Mouse (Mus musculus) heart, postnatal 0 days (tissue): ENCODE results near the gene Ccser1. TPM values are rescaled to one million over a fixed set of nuclear protein-coding genes. Genes with fewer than 3 reads are reported as not detected.

ENCODE experiments used
- ATAC-seq: fragments of 200-750 bp; cut with Nextera tagmentation; 2 replicates; pipeline ENCODE4 v1.8.0; 2017; ENCODE audit warnings: low read depth, moderate number of reproducible peaks, moderate library complexity; ENCODE audit not compliant: insufficient read depth
- DNase-seq: peaks from one replicate; pipeline ENCODE4 v3.0.0-alpha.2; 2016; ENCODE audit warnings: low spot score
- H3K27ac ChIP-seq: fragments of 300-500 bp; sonication (generic); 2 replicates; pipeline ENCODE4 v1.5.1; 2014; ENCODE audit warnings: low read depth, mild to moderate bottlenecking
- H3K27me3 ChIP-seq: fragments of 300-500 bp; sonication (generic); 2 replicates; pipeline ENCODE4 v1.6.1; 2014; ENCODE audit warnings: low read length, mixed read lengths; ENCODE audit not compliant: control insufficient read depth, insufficient read depth
- H3K36me3 ChIP-seq: fragments of 300-500 bp; sonication (generic); replicated peaks from 2 replicates; pipeline ENCODE4 v1.6.1; 2014; ENCODE audit warnings: low read length, mixed read lengths; ENCODE audit not compliant: control insufficient read depth, insufficient read depth
- H3K4me1 ChIP-seq: fragments of 300-500 bp; sonication (generic); 2 replicates; pipeline ENCODE4 v1.6.1; 2014; ENCODE audit warnings: antibody characterized with exemption; ENCODE audit not compliant: control insufficient read depth, insufficient read depth
- H3K4me2 ChIP-seq: fragments of 300-500 bp; sonication (generic); 2 replicates; pipeline ENCODE4 v1.6.1; 2014; ENCODE audit warnings: low read depth, mild to moderate bottlenecking, low read length, moderate library complexity
- H3K4me3 ChIP-seq: fragments of 300-500 bp; sonication (generic); 2 replicates; pipeline ENCODE4 v1.5.1; 2014; ENCODE audit warnings: low read depth, low read length
- H3K9ac ChIP-seq: fragments of 300-500 bp; sonication (generic); replicated peaks from 2 replicates; pipeline ENCODE4 v1.6.1; 2014; ENCODE audit warnings: low read depth, low read length, mixed read lengths
- H3K9me3 ChIP-seq: fragments of 300-500 bp; sonication (generic); replicated peaks from 2 replicates; pipeline ENCODE4 v1.6.1; 2016; ENCODE audit warnings: low read length; ENCODE audit not compliant: control insufficient read depth
- CTCF ChIP-seq: IDR thresholded peaks from 2 replicates; pipeline ENCODE4 v1.5.1; 2016; ENCODE audit warnings: antibody characterized with exemption, control low read depth, low read depth
- EP300 ChIP-seq: IDR thresholded peaks from 2 replicates; pipeline ENCODE4 v1.6.1; 2016; ENCODE audit warnings: antibody characterized with exemption, low read depth
- WGBS: fragments of 180-500 bp; shearing (Covaris S2); extraction: QIAGEN DNeasy Blood & Tissue Kit; methylation state at CpG from one replicate; pipeline ENCODE4 v1.1.7; 2014; 5-methylcytosine and 5-hydroxymethylcytosine counted together
- polyA plus RNA-seq: library from polyadenylated mRNA; unstranded; fragments of >200 nt; fragmentation: Nextera tagmentation; extraction: Ambion mirVana; gene quantifications from 2 replicates; pipeline ENCODE4 v1.2.1, GENCODE M21; 2015
- total RNA-seq: library from RNA; depleted of rRNA; stranded (reverse); fragments of >200 nt; gene quantifications from 2 replicates; pipeline ENCODE4 v1.2.3, GENCODE M21; 2014; ENCODE audit warnings: low replicate concordance

Ccser1 gene
- total and polyA plus RNA-seq, 2 experiments from 2014 or later = 0.34 to 1.4 TPM

DNA sequence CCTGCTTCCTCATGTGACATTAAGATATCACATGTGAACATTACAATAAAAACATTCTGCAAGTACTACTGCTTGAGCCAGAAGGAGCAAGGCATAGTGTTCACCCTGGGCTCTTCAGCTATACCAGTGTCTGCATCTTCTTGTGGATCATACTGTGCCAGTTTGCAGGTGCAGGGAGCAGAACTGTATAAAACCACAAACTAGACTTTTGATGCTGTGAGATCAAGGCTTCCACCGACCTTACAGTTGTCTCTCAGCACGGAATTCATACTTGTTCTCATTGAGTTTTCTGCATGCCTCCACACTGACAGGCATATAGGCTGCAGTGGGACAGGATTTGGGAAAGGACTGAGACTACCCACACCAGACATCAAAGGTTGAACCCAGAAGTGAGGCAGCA is 146.0 kb downstream of the Ccser1 start:
- Histone ChIP-seq H3K9ac (no peak overlapping the region), H3K27me3 (no peaks in the 10 kb centered on the region), H3K9me3 (no peaks in the 10 kb centered on the region), H3K4me3 (no peak overlapping the region), H3K36me3 (no peaks in the 10 kb centered on the region), H3K27ac (no peak overlapping the region), H3K4me2 (no peak overlapping the region), H3K4me1 (no peaks in the 10 kb centered on the region)
- DNase-seq (no peak), ATAC-seq (no peak)
- TF ChIP-seq EP300 (no peak), CTCF (no peak)
- 69% methylated on average over 2 of the region's 2 CpGs for WGBS

DNA sequence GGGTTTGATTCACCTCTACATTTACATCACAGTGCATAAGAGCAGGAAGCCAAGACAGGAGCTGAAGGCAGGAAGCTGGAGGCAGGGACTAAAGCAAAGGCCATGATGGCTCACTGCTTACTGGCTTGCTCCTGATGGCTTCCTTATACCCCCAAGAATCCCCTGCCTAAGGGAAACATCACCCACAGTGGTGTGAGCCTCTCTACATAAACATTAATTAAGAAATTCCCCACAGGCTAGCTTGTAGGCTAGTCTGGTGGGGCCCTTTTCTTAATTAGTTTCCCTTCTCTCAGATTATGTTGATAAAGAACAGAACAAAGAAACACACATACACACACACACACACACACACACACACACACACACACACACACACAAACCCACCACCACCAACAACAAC is 148.9 kb downstream of the Ccser1 start:
- no peak overlapping the region for H3K4me3 ChIP-seq
- no peak overlapping the region for H3K9ac ChIP-seq
- DNase-seq (no peak), ATAC-seq (no peak)
- H3K27me3 ChIP-seq = no peaks in the 10 kb centered on the region
- H3K9me3 ChIP-seq = no peaks in the 10 kb centered on the region
- no peaks in the 10 kb centered on the region for H3K4me1 ChIP-seq
- H3K27ac ChIP-seq = no peak overlapping the region
- no peaks in the 10 kb centered on the region for H3K36me3 ChIP-seq
- TF ChIP-seq EP300 (no peak), CTCF (no peak)
- no peak overlapping the region for H3K4me2 ChIP-seq

DNA sequence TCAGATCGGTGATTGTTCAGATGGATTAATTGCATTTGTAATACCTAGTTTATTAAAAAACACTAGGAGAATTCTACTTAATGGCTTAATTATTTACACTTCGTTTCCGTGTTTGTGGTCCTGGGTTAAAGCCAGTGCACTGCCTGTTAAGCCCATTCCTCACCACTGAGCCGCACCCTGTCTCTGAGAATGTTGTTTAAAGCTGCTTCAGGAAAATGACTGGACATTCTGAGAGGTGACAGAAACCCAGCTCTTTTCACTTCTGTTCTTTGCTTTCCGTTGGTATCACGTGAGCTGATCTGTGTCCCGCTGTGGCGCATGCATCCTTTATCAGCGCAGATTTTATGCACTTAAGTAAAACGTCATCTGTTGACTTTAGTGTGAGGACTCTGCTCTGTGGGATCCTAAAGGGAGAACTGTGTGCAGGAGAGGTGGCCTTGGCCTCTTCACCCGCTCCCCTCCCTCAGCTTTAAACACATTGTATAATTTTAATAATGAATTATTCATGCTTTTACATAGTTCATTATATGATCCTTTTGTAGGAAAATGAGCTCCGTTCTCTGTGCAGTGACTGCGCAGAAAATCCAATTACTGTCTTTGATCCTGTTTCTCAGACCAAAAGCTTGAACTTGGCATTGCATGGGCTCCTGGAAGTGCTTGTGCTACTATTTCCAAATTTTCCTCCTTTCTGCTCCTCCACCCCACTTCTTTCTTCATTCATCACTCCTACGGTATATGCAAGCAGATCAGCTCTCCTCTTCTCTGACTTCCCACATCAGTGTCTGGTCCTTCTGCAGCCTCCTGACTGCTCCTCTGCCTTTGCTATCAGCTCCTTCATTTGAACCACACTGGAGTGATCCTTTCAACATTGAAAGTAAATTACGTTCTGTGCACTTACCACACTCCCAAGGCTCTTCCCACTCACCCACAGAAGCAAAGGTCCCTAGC is 149.7 kb downstream of the Ccser1 start:
- Histone ChIP-seq H3K36me3 (no peaks in the 10 kb centered on the region), H3K9me3 (no peaks in the 10 kb centered on the region), H3K4me2 (no peak overlapping the region), H3K27ac (no peak overlapping the region), H3K4me1 (no peaks in the 10 kb centered on the region), H3K27me3 (no peaks in the 10 kb centered on the region), H3K9ac (no peak overlapping the region), H3K4me3 (no peak overlapping the region)
- ATAC-seq = no peak
- WGBS = 74% methylated on average over 15 of the region's 15 CpGs
- no peak for TF ChIP-seq EP300
- DNase-seq = no peak

DNA sequence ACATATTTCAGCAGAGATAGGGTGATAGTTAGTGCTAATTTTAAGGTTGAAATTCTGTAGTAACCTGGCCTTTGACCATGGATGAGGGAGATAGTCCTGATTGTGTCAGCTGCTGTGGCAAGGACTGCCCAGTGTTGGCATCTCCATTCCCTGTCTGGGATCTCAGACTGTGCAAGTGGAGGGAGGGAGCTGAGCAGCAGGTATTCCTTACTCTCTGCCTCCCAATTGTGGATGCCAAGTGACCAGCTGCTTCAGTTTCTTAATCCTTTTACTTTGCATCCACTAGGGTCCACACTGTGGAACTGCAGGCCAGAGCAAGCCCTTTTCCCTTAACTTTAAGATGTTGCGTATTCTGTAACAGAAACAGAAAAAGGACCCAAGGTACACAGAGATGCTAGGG is 154.3 kb downstream of the Ccser1 start:
- H3K36me3 ChIP-seq = no peaks in the 10 kb centered on the region
- H3K4me3 ChIP-seq = no peak overlapping the region
- H3K9me3 ChIP-seq = no peaks in the 10 kb centered on the region
- no peaks in the 10 kb centered on the region for H3K4me1 ChIP-seq
- H3K27me3 ChIP-seq = no peaks in the 10 kb centered on the region
- DNase-seq (no peak), ATAC-seq (no peak)
- 97% methylated on average over 1 of the region's 1 CpGs for WGBS
- H3K9ac ChIP-seq = no peak overlapping the region
- TF ChIP-seq EP300 = no peak
- TF ChIP-seq CTCF = no peak
- no peak overlapping the region for H3K4me2 ChIP-seq
- H3K27ac ChIP-seq = no peak overlapping the region

DNA sequence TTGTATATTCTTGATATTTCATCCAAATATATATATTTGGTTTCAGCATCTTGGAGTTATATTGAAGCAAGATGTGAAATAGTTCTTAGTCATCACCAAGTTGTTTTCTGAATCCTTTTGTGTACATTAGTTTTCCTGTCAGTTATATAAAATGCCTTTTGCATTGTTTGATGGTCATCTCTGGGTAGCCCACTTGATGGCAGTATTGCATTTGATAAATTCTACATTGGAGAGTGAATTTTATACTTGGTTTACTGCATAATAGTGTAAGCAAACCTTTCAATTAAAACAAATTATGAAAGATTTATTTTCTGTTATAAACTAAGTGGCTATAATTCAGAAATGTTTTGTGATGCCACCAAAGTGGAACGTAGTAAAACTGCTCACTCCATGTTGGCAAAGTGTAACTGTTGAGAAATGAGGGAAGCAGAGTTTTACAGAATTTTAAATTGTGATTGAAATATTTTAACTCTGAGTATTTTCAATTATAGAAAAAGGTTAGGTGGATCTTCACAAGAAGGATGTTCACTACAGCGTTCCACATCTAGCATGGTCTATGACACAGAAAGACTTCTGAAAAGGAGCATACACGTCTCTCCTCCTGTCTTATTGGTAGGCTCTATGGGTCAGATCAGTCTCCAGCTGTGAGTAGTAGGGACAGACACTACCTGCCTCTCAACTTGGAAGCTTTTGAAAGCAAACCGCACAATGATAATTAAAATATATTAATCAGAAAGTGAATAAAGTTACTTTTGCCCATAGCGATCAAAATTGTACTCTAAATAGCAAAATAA is 167.1 kb downstream of the Ccser1 start:
- Histone ChIP-seq H3K36me3 (no peaks in the 10 kb centered on the region), H3K9me3 (no peaks in the 10 kb centered on the region), H3K27me3 (no peaks in the 10 kb centered on the region), H3K4me3 (no peak overlapping the region), H3K9ac (no peak overlapping the region), H3K4me2 (no peak overlapping the region), H3K27ac (no peak overlapping the region), H3K4me1 (no peaks in the 10 kb centered on the region)
- no peak for DNase-seq
- no peak for ATAC-seq
- WGBS = 75% methylated on average over 5 of the region's 5 CpGs
- TF ChIP-seq CTCF = peak; percentile 60
- TF ChIP-seq EP300 = no peak
